Comparison of ENCODE assay signal across 21 mouse cellular contexts in the genomic region with DNA sequence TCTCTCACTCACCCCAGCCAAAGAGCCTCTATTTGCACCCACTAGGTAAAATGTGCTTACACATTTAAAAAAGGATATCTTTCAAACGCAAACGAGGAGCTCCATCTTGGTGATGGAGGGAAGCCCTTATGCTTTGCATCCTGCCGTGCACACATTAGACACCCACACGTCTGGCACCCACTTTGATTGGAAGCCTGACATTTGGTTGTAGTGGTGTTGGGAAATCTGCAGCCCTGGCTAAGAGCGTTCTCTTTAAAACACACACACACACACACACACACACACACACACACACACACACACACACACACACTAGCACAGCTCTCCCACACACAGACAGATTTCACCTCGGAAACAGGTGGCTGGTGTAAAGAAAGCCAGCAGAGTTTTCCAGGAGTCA. TPM values are rescaled to one million over a fixed set of nuclear protein-coding genes. Genes with fewer than 3 reads are reported as not detected.
DNase-seq lines count a peak whose midpoint lies in the region; ATAC-seq lines count a peak whose summit lies in the region.
"Had no signal": no experiment of that assay in that cellular context is flagged by ENCODE, and none has a peak within 500 bp of the region (broad histone marks: within the 10 kb centered on the region; RNA-seq: fewer than 3 reads in every experiment).

No protein-coding gene starts in this region.

- no peaks in the 10 kb centered on the region for H3K27me3 ChIP-seq in liver, embryonic 11.5 days (replicated peaks; ENCODE audit: control insufficient read depth, insufficient read depth, low read length)
- H3K27me3 ChIP-seq: CH12.LX; embryonic facial prominence, embryonic 13.5 days; limb, embryonic 12.5 days; midbrain, embryonic 15.5 days had no signal

- no peaks in the 10 kb centered on the region for H3K9me3 ChIP-seq in liver, embryonic 11.5 days (ENCODE audit: control insufficient read depth, low read length)
- H3K9me3 ChIP-seq: embryonic facial prominence, embryonic 13.5 days; heart, embryonic 10.5 days; limb, embryonic 12.5 days; midbrain, embryonic 15.5 days had no signal

- H3K4me1 ChIP-seq in liver, embryonic 11.5 days (replicated peaks; ENCODE audit: control insufficient read depth, insufficient read depth, low read length): no peaks in the 10 kb centered on the region
- H3K4me1 ChIP-seq: embryonic facial prominence, embryonic 13.5 days; heart, embryonic 10.5 days; limb, embryonic 12.5 days; midbrain, embryonic 15.5 days had no signal

- no peak for ATAC-seq in liver, embryonic 11.5 days (replicated peaks; ENCODE audit: low FRiP score)
- ATAC-seq: intestine, postnatal 0 days; midbrain, embryonic 15.5 days had no signal

- H3K4me3 ChIP-seq in liver, embryonic 11.5 days (ENCODE audit: low read depth, low read length): no peak overlapping the region
- H3K4me3 ChIP-seq: embryonic facial prominence, embryonic 13.5 days; heart, embryonic 10.5 days; limb, embryonic 12.5 days; midbrain, embryonic 15.5 days had no signal

- no peaks in the 10 kb centered on the region for H3K36me3 ChIP-seq in liver, embryonic 11.5 days (ENCODE audit: control insufficient read depth, insufficient read depth, low read length)
- H3K36me3 ChIP-seq: embryonic facial prominence, embryonic 13.5 days; heart, embryonic 10.5 days; limb, embryonic 12.5 days; midbrain, embryonic 15.5 days had no signal

- DNase-seq in left cerebral cortex, adult 11 months (ENCODE audit: low spot score): peak; percentile 37
- DNase-seq in left cerebral cortex, postnatal 4 days: no peak
- DNase-seq in layer of hippocampus, postnatal 25 days (ENCODE audit: extremely low spot score in 1 of 2, low spot score in 1 of 2): peak; percentile 18 to 51
- peak; percentile 36 to 39 for DNase-seq in left cerebral cortex, postnatal 36 days (ENCODE audit: low spot score in 2 of 2)
- DNase-seq in telencephalon, adult 2 months (ENCODE audit: low read depth, low spot score): peak; percentile 61
- DNase-seq in urinary bladder, adult 2 months (ENCODE audit: low spot score): no peak
- DNase-seq in spleen, postnatal 14 days (ENCODE audit: low spot score in 2 of 2): no peak
- no peak for DNase-seq in liver, embryonic 11.5 days (ENCODE audit: low spot score)
- DNase-seq: adrenal gland, adult 2 months; cerebellum, adult 11-12 months; heart, postnatal 10 days; lung, postnatal 10 days had no signal

- no peak overlapping the region for H3K27ac ChIP-seq in liver, embryonic 11.5 days (ENCODE audit: low read depth, low read length)
- H3K27ac ChIP-seq: embryonic facial prominence, embryonic 13.5 days; heart, embryonic 10.5 days; hindbrain, embryonic 14.5 days; kidney, postnatal 0 days; limb, embryonic 12.5 days; liver, embryonic 14.5 days; midbrain, embryonic 15.5 days had no signal

- no peak overlapping the region for H3K4me2 ChIP-seq in liver, embryonic 11.5 days
- H3K4me2 ChIP-seq: embryonic facial prominence, embryonic 13.5 days; hindbrain, embryonic 14.5 days; limb, embryonic 12.5 days; midbrain, embryonic 15.5 days had no signal

- WGBS in liver, embryonic 11.5 days: 72% methylated on average over 6 of the region's 6 CpGs

- no peak overlapping the region for H3K9ac ChIP-seq in liver, embryonic 11.5 days (ENCODE audit: low read depth, low read length)
- H3K9ac ChIP-seq: embryonic facial prominence, embryonic 13.5 days; hindbrain, embryonic 14.5 days; limb, embryonic 12.5 days; liver, embryonic 14.5 days; midbrain, embryonic 15.5 days had no signal

- intact Hi-C loops in left cerebral cortex, postnatal 4 days (cut with DNase I): no loop called here
- intact Hi-C loops in left cerebral cortex, postnatal 36 days (cut with DNase I): no loop called here

RNA-seq across cellular contexts. Expression of a gene that starts 33.1 kb away (rescaled TPM):
- 10 to 100 TPM; 18.4 to 32.1 TPM for total RNA-seq in left cerebral cortex, postnatal 4 days (2021)
- total RNA-seq in layer of hippocampus, postnatal 25 days (2021): 10 to 100 TPM; 15.2 to 18.1 TPM
- total RNA-seq in left cerebral cortex, postnatal 36 days (2021): 10 to 100 TPM; 13.1 to 17.8 TPM
- polyA plus RNA-seq in urinary bladder, adult 2 months (2012; rRNA removed): 183 and 230 TPM in 2 replicates
- 19.1 and 22.7 TPM in 2 replicates for polyA plus RNA-seq in liver, embryonic 11.5 days (2014; fragmentation: Nextera tagmentation; extraction: Ambion mirVana)

Comparison
In these comparisons a context has a peak if more than half of its experiments do, and no peak if none do; other contexts are left out.
1. DNase-seq: peak in left cerebral cortex, adult 11 months (single experiment), layer of hippocampus, postnatal 25 days (2 of 2), left cerebral cortex, postnatal 36 days (2 of 2) and telencephalon, adult 2 months (single experiment); none in left cerebral cortex, postnatal 4 days (single experiment), urinary bladder, adult 2 months (single experiment), spleen, postnatal 14 days (0 of 2) and liver, embryonic 11.5 days (single experiment).